Mouse (Mus musculus) erythroblast, embryonic 14.5 days (primary cell): ENCODE results near the gene Kremen1. TPM values are rescaled to one million over a fixed set of nuclear protein-coding genes. Genes with fewer than 3 reads are reported as not detected.

Source experiments
- H3K27me3 ChIP-seq: 2 replicates; pipeline ENCODE4 v1.6.1; 2012; ENCODE audit warnings: inconsistent platforms; ENCODE audit not compliant: control insufficient read depth
- H3K36me3 ChIP-seq: 2 replicates; pipeline ENCODE4 v1.6.1; 2012; ENCODE audit warnings: mild to moderate bottlenecking, inconsistent platforms; ENCODE audit not compliant: control insufficient read depth
- H3K4me1 ChIP-seq: 2 replicates; pipeline ENCODE4 v1.6.1; 2012; ENCODE audit warnings: inconsistent platforms; ENCODE audit not compliant: control insufficient read depth
- H3K4me3 ChIP-seq: replicated peaks from 2 replicates; pipeline ENCODE3; 2012; ENCODE audit warnings: moderate library complexity, mild to moderate bottlenecking, inconsistent platforms
- H3K9me3 ChIP-seq: 2 replicates; pipeline ENCODE4 v1.6.1; 2012; ENCODE audit warnings: low read length, inconsistent platforms, mixed read lengths; ENCODE audit not compliant: control insufficient read depth
- GATA1 ChIP-seq: IDR thresholded peaks from 2 replicates; pipeline ENCODE4 v1.6.1; 2012; ENCODE audit warnings: low read length, inconsistent platforms, mixed read lengths
- TAL1 ChIP-seq: IDR thresholded peaks from 3 replicates; pipeline ENCODE4 v1.6.1; 2012; ENCODE audit warnings: low read length, inconsistent platforms, mixed read lengths
- polyA plus RNA-seq: library from polyadenylated mRNA; stranded (reverse); fragments of >175 nt; gene quantifications from 2 replicates; pipeline ENCODE4 v1.2.3, GENCODE M21; 2012

Gene Kremen1
- polyA plus RNA-seq, 1 experiment = 0.07 TPM

DNA sequence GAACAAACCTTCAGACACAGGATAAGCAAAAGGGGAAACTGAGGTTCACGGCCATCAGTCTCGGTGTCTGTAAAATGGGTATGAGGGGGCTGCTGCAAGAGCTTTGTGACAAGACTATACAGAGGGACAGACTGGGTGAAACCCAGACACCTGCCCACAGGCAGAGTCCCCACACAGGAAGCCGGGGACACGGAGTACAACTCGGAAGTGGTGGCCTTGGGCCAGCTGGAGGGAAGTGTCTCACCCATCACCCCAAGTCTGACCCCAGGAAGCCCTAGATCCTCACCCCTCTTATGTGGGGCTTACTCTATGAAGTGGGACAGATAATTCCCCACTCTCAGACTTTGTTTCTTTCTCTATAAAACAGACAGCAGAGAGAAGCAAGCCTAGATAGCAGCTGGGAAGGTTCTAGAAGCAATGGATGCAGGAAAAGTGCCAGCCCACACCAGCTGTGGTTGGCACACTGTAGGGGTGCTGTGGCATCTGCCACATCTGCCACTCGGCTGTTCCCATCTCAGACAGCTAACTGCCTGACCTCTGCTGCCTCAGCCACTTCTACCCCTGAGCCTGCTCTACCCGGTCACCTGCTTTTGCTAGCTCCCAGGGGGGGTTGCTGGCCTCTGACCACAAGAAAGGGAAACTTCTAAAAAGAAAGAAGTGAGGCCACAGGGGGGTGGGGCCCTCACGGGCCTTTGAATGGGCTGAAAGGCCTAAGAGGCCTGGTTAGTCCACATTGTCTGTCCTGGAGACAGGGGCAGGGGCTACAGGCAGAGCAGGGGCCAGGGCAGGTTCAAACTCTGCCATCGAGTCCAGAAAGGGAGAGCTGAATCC, 110.7 kb downstream of the Kremen1 start:
- Histone ChIP-seq H3K27me3 (peaks cover 54% of the 10 kb centered on the region), H3K9me3 (peaks cover 2% of the 10 kb centered on the region; the same call in 1 of the 2 replicates), H3K4me3 (no peak overlapping the region), H3K36me3 (no peaks in the 10 kb centered on the region), H3K4me1 (peaks cover 9% of the 10 kb centered on the region)
- TF ChIP-seq GATA1 (no peak), TAL1 (no peak)

DNA sequence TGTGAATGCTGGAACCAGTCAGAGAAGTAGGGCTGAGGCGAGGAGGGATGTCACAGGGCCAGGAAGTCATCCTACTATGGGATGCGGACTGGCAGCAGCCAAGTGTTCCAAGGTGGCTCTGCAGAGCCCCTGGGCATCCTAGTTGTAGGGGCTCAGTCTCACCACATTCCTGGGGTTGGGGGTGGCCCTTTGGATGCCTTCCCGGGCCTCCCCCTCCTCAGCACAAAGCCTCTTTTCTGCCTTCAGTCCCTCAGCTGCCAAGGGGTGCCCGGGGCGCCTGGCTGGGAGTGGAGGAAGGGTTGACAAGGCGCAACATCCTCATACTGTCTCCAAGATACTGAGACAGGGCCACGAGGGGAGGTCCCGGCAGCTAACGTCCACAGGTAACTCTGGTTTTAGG, 111.4 kb downstream of the Kremen1 start:
- Histone ChIP-seq H3K36me3 (no peaks in the 10 kb centered on the region), H3K4me3 (no peak overlapping the region), H3K27me3 (peaks cover 54% of the 10 kb centered on the region), H3K9me3 (peaks cover 2% of the 10 kb centered on the region; the same call in 1 of the 2 replicates), H3K4me1 (peaks cover 9% of the 10 kb centered on the region)
- no peak for TF ChIP-seq GATA1
- TF ChIP-seq TAL1 = no peak

DNA sequence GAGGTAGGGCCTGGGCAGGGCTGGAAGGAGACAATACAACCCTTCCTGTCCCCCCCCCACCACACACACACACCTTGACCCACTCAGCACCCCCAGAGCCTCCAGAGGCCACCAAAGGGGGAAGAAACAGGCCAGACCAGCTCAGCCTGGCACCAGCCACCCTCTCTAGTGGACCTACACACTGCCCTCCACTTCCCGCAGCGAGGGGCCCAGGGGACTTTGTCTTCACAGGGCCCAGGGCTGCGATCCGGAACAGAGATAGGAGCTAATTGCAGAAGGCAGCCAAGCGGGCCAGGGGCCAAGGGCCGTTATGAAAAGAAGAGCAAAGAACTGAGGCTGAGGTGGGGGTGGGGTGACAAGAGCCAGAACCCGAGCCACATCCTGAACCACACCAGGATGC, 112.1 kb downstream of the Kremen1 start:
- peaks cover 52% of the 10 kb centered on the region for H3K27me3 ChIP-seq
- no peak overlapping the region for H3K4me3 ChIP-seq
- H3K9me3 ChIP-seq = peaks cover 2% of the 10 kb centered on the region; the same call in 1 of the 2 replicates

GRCm38 (mm10) chr11:5145600-5145999, 115.8 kb downstream of the Kremen1 start:
- peaks cover 7% of the 10 kb centered on the region for H3K4me1 ChIP-seq
- no peak for TF ChIP-seq GATA1
- TF ChIP-seq TAL1 = no peak
- H3K36me3 ChIP-seq = no peaks in the 10 kb centered on the region
- no peak overlapping the region for H3K4me3 ChIP-seq
- H3K9me3 ChIP-seq = no peaks in the 10 kb centered on the region
- H3K27me3 ChIP-seq = peaks cover 18% of the 10 kb centered on the region

More for the DNA sequence above, 112.1 kb downstream of the Kremen1 start:
- peaks cover 9% of the 10 kb centered on the region for H3K4me1 ChIP-seq
- TF ChIP-seq GATA1 (no peak), TAL1 (no peak)
- no peaks in the 10 kb centered on the region for H3K36me3 ChIP-seq

- no peak for TF ChIP-seq GATA1
- no peak for TF ChIP-seq TAL1
- no peaks in the 10 kb centered on the region for H3K36me3 ChIP-seq
- no peak overlapping the region for H3K4me3 ChIP-seq
- H3K4me1 ChIP-seq = peaks cover 5% of the 10 kb centered on the region
- no peaks in the 10 kb centered on the region for H3K9me3 ChIP-seq
- H3K27me3 ChIP-seq = no peaks in the 10 kb centered on the region
Measured at GRCm38 (mm10) chr11:5141965-5142364, 119.4 kb downstream of the Kremen1 start.

Other genes with a start within 250 kb of the Kremen1 start
- not detected in 2 replicates for gene Rasl10a, start 203.4 kb downstream of the Kremen1 start, polyA plus RNA-seq
- gene Gas2l1, start 196.2 kb downstream of the Kremen1 start, polyA plus RNA-seq = 1.7 and 2.3 TPM in 2 replicates
- 1.6 and 2.0 TPM in 2 replicates for gene Rhbdd3, start 162.6 kb downstream of the Kremen1 start, polyA plus RNA-seq
- gene Ewsr1, start 162.3 kb downstream of the Kremen1 start, polyA plus RNA-seq = 130 and 171 TPM in 2 replicates
- 0.09 and 0.30 TPM in 2 replicates for gene Emid1, start 109.3 kb downstream of the Kremen1 start, polyA plus RNA-seq
- 0.04 and 0.10 TPM in 2 replicates for gene Znrf3, start 183.3 kb upstream of the Kremen1 start, polyA plus RNA-seq